Mouse (Mus musculus): ENCODE measurements around the gene Olfr477. TPM values are rescaled to one million over a fixed set of nuclear protein-coding genes. Genes with fewer than 3 reads are reported as not detected.
"Not testable (repeated sequence)": the region's sequence is repeated elsewhere in the genome, so short reads cannot be mapped to it uniquely, and the experiment has no call there.

Olfr477 gene
- not detected in 2 replicates for polyA plus RNA-seq (2012; ENCODE audit: insufficient read depth, insufficient read length, low replicate concordance, missing spikeins)

DNA sequence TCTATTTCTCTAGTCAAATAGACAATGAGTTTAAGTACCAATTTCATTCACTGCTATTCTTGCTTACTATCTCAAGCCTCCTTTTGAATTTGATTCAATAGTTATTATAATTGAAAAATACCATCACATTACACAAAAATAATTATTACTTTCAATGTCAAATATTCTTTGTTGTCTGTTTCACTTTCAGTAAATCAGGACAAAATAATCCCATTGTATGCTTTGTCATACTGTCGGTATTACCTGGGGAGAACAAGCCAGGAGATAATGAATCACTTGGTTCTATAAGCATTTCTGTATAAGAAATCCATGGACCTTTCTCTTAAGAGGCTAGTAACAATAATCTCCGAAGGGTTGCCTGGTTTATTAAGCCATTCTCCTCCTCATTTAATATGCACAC, at the start of gene Olfr477:
TSS of gene Olfr477 (plus strand) at position 301 of the 400 bp plus-strand sequence.
- TF ChIP-seq CTCF (IDR thresholded peaks at IDR 0.05; ENCODE audit: insufficient read depth, low read depth, low read length) = no peak
- TF ChIP-seq POLR2A (IDR thresholded peaks at IDR 0.05; ENCODE audit: insufficient read depth, low read depth, low read length) = no peak
- no peak within 1 kb of the TSS for H3K27ac ChIP-seq (ENCODE audit: insufficient read depth, low read depth, low read length)
- WGBS = 78% methylated on average over 2 of the region's 2 CpGs
- no peak within 1 kb of the TSS for H3K4me3 ChIP-seq (ENCODE audit: insufficient read depth, low read depth, low read length)
- H3K4me1 ChIP-seq (ENCODE audit: control insufficient read depth, insufficient read depth, low read length) = no peaks in the 10 kb centered on the region

GRCm38 (mm10) chr7:107952539-107952938, 34.0 kb upstream of the Olfr477 start:
- not testable (repeated sequence) for H3K4me1 ChIP-seq (ENCODE audit: control insufficient read depth, insufficient read depth, low read length); H3K4me3 ChIP-seq (ENCODE audit: insufficient read depth, low read depth, low read length); H3K27ac ChIP-seq (ENCODE audit: insufficient read depth, low read depth, low read length)
- 98% methylated on average over 12 of the region's 12 CpGs for WGBS

DNA sequence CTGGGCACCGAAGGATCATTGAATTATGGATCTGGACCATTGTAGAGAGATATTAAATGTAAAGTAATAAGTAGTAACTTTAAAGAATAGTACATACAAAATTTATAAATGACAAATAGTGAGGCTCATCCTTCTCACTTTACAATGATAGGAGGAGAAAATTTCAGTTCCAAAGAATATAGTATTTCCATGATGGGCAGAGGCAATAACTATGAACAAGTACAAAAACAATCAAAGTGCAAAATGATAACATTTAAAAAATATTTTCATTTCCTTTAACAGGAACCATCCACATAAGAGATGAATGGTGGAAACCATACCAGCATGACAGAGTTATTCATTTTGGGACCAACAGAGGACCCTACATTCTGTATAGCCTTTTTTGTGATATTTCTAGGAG, 32.1 kb upstream of the Olfr477 start, which contains the start of gene Olfr474:
TSS of gene Olfr474 (plus strand) at position 301 of the 400 bp plus-strand sequence.
- TF ChIP-seq POLR2A (IDR thresholded peaks at IDR 0.05; ENCODE audit: insufficient read depth, low read depth, low read length) (no peak), CTCF (IDR thresholded peaks at IDR 0.05; ENCODE audit: insufficient read depth, low read depth, low read length) (no peak)

GRCm38 (mm10) chr7:107964503-107964902, 22.0 kb upstream of the Olfr477 start, which contains the start of gene Olfr476:
TSS of gene Olfr476 (plus strand) at chr7:107964803.
- Histone ChIP-seq H3K4me3 (ENCODE audit: insufficient read depth, low read depth, low read length) (no peak within 1 kb of the TSS), H3K4me1 (ENCODE audit: control insufficient read depth, insufficient read depth, low read length) (no peaks in the 10 kb centered on the region), H3K27ac (ENCODE audit: insufficient read depth, low read depth, low read length) (no peak within 1 kb of the TSS)
- 48% methylated on average over 1 of the region's 1 CpGs for WGBS
- TF ChIP-seq POLR2A (IDR thresholded peaks at IDR 0.05; ENCODE audit: insufficient read depth, low read depth, low read length) = no peak
- TF ChIP-seq CTCF (IDR thresholded peaks at IDR 0.05; ENCODE audit: insufficient read depth, low read depth, low read length) = no peak

More for the DNA sequence above, 32.1 kb upstream of the Olfr477 start, which contains the start of gene Olfr474:
- H3K27ac ChIP-seq (ENCODE audit: insufficient read depth, low read depth, low read length) = no peak within 1 kb of the TSS
- WGBS = 85% methylated on average over 1 of the region's 1 CpGs
- no peak within 1 kb of the TSS for H3K4me3 ChIP-seq (ENCODE audit: insufficient read depth, low read depth, low read length)
- H3K4me1 ChIP-seq (ENCODE audit: control insufficient read depth, insufficient read depth, low read length) = no peaks in the 10 kb centered on the region

- H3K27ac ChIP-seq (ENCODE audit: insufficient read depth, low read depth, low read length) = not testable (repeated sequence)
Observed at GRCm38 (mm10) chr7:108014256-108014655, 27.8 kb downstream of the Olfr477 start.

GRCm38 (mm10) chr7:108033889-108034288, 47.4 kb downstream of the Olfr477 start, which contains the start of gene Olfr478:
TSS of gene Olfr478 (minus strand) at chr7:108033989.
- Histone ChIP-seq H3K27ac (ENCODE audit: insufficient read depth, low read depth, low read length) (no peak within 1 kb of the TSS), H3K4me1 (ENCODE audit: control insufficient read depth, insufficient read depth, low read length) (no peaks in the 10 kb centered on the region), H3K4me3 (ENCODE audit: insufficient read depth, low read depth, low read length) (no peak within 1 kb of the TSS)
- WGBS = 83% methylated on average over 3 of the region's 3 CpGs
- TF ChIP-seq POLR2A (IDR thresholded peaks at IDR 0.05; ENCODE audit: insufficient read depth, low read depth, low read length) (no peak), CTCF (IDR thresholded peaks at IDR 0.05; ENCODE audit: insufficient read depth, low read depth, low read length) (no peak)

More at GRCm38 (mm10) chr7:108014256-108014655, 27.8 kb downstream of the Olfr477 start:
- not testable (repeated sequence) for H3K4me1 ChIP-seq (ENCODE audit: control insufficient read depth, insufficient read depth, low read length); H3K4me3 ChIP-seq (ENCODE audit: insufficient read depth, low read depth, low read length)

Other genes with a start within 250 kb of the Olfr477 start
- gene Cyb5r2, start 228.7 kb upstream of the Olfr477 start, polyA plus RNA-seq (2012; ENCODE audit: insufficient read depth, insufficient read length, low replicate concordance, missing spikeins) = not detected in 2 replicates
- not detected in 2 replicates for gene Ovch2, start 185.5 kb upstream of the Olfr477 start, polyA plus RNA-seq (2012; ENCODE audit: insufficient read depth, insufficient read length, low replicate concordance, missing spikeins)
- not detected in 2 replicates for gene Olfr467, start 174.4 kb upstream of the Olfr477 start, polyA plus RNA-seq (2012; ENCODE audit: insufficient read depth, insufficient read length, low replicate concordance, missing spikeins)
- gene Olfr469, start 161.2 kb upstream of the Olfr477 start, polyA plus RNA-seq (2012; ENCODE audit: insufficient read depth, insufficient read length, low replicate concordance, missing spikeins) = not detected in 2 replicates
- gene Olfr470, start 139.2 kb upstream of the Olfr477 start, polyA plus RNA-seq (2012; ENCODE audit: insufficient read depth, insufficient read length, low replicate concordance, missing spikeins) = not detected in 2 replicates
- gene Olfr472, start 88.8 kb upstream of the Olfr477 start, polyA plus RNA-seq (2012; ENCODE audit: insufficient read depth, insufficient read length, low replicate concordance, missing spikeins) = not detected in 2 replicates
- gene Olfr473, start 56.2 kb upstream of the Olfr477 start, polyA plus RNA-seq (2012; ENCODE audit: insufficient read depth, insufficient read length, low replicate concordance, missing spikeins) = not detected in 2 replicates
- not detected in 2 replicates for gene Olfr474, start 32.0 kb upstream of the Olfr477 start, polyA plus RNA-seq (2012; ENCODE audit: insufficient read depth, insufficient read length, low replicate concordance, missing spikeins)
- not detected in 2 replicates for gene Olfr476, start 21.9 kb upstream of the Olfr477 start, polyA plus RNA-seq (2012; ENCODE audit: insufficient read depth, insufficient read length, low replicate concordance, missing spikeins)
- gene Olfr478, start 47.3 kb downstream of the Olfr477 start, polyA plus RNA-seq (2012; ENCODE audit: insufficient read depth, insufficient read length, low replicate concordance, missing spikeins) = not detected in 2 replicates
- not detected in 2 replicates for gene Olfr479, start 64.0 kb downstream of the Olfr477 start, polyA plus RNA-seq (2012; ENCODE audit: insufficient read depth, insufficient read length, low replicate concordance, missing spikeins)
- not detected in 2 replicates for gene Olfr480, start 80.7 kb downstream of the Olfr477 start, polyA plus RNA-seq (2012; ENCODE audit: insufficient read depth, insufficient read length, low replicate concordance, missing spikeins)
- not detected in 2 replicates for gene Olfr481, start 93.2 kb downstream of the Olfr477 start, polyA plus RNA-seq (2012; ENCODE audit: insufficient read depth, insufficient read length, low replicate concordance, missing spikeins)
- not detected in 2 replicates for gene Olfr482, start 110.9 kb downstream of the Olfr477 start, polyA plus RNA-seq (2012; ENCODE audit: insufficient read depth, insufficient read length, low replicate concordance, missing spikeins)
- gene Olfr483, start 114.2 kb downstream of the Olfr477 start, polyA plus RNA-seq (2012; ENCODE audit: insufficient read depth, insufficient read length, low replicate concordance, missing spikeins) = not detected in 2 replicates
- gene Olfr484, start 140.8 kb downstream of the Olfr477 start, polyA plus RNA-seq (2012; ENCODE audit: insufficient read depth, insufficient read length, low replicate concordance, missing spikeins) = not detected in 2 replicates
- not detected in 2 replicates for gene Olfr485, start 173.2 kb downstream of the Olfr477 start, polyA plus RNA-seq (2012; ENCODE audit: insufficient read depth, insufficient read length, low replicate concordance, missing spikeins)
- gene Olfr486, start 186.0 kb downstream of the Olfr477 start, polyA plus RNA-seq (2012; ENCODE audit: insufficient read depth, insufficient read length, low replicate concordance, missing spikeins) = not detected in 2 replicates
- gene Olfr487, start 227.9 kb downstream of the Olfr477 start, polyA plus RNA-seq (2012; ENCODE audit: insufficient read depth, insufficient read length, low replicate concordance, missing spikeins) = not detected in 2 replicates